Mouse (Mus musculus) limb, embryonic 13.5 days (tissue): ENCODE results near the gene Sap25. TPM values are rescaled to one million over a fixed set of nuclear protein-coding genes. Genes with fewer than 3 reads are reported as not detected.

Experiments
- ATAC-seq: fragments of 200-750 bp; cut with Nextera tagmentation; 2 replicates; pipeline ENCODE4 v1.8.0; 2017; ENCODE audit warnings: low read depth, moderate number of reproducible peaks, moderate TSS enrichment; ENCODE audit not compliant: low FRiP score
- H3K27ac ChIP-seq: fragments of 300-500 bp; sonication (generic); 2 replicates; pipeline ENCODE4 v1.5.1; 2015; ENCODE audit warnings: inconsistent platforms, mild to moderate bottlenecking, moderate library complexity
- H3K27me3 ChIP-seq: fragments of 300-500 bp; sonication (generic); 2 replicates; pipeline ENCODE4 v1.6.1; 2015; ENCODE audit warnings: mild to moderate bottlenecking, inconsistent platforms
- H3K36me3 ChIP-seq: fragments of 300-500 bp; sonication (generic); 2 replicates; pipeline ENCODE4 v1.6.1; 2015; ENCODE audit warnings: inconsistent platforms, mild to moderate bottlenecking, moderate library complexity
- H3K4me1 ChIP-seq: fragments of 300-500 bp; sonication (generic); 2 replicates; pipeline ENCODE4 v1.6.1; 2015; ENCODE audit warnings: inconsistent platforms
- H3K4me2 ChIP-seq: fragments of 300-500 bp; sonication (generic); replicated peaks from 2 replicates; pipeline ENCODE4 v1.6.1; 2015; ENCODE audit warnings: inconsistent platforms, mild to moderate bottlenecking, moderate library complexity
- H3K4me3 ChIP-seq: fragments of 300-500 bp; sonication (generic); 2 replicates; pipeline ENCODE4 v1.5.1; 2015; ENCODE audit warnings: moderate library complexity, mild to moderate bottlenecking, inconsistent platforms
- H3K9ac ChIP-seq: fragments of 300-500 bp; sonication (generic); 2 replicates; pipeline ENCODE4 v1.6.1; 2015; ENCODE audit warnings: mild to moderate bottlenecking, inconsistent platforms
- H3K9me3 ChIP-seq: fragments of 300-500 bp; sonication (generic); 2 replicates; pipeline ENCODE4 v1.6.1; 2016; ENCODE audit warnings: inconsistent platforms
- WGBS: fragments of 180-500 bp; shearing (Covaris S2); methylation state at CpG from one replicate; pipeline ENCODE4 v1.1.7; 2015; 5-methylcytosine and 5-hydroxymethylcytosine counted together
- polyA plus RNA-seq: library from polyadenylated mRNA; unstranded; fragments of >200 nt; fragmentation: Nextera tagmentation; extraction: Ambion mirVana; gene quantifications from 2 replicates; pipeline ENCODE4 v1.2.1, GENCODE M21; 2015

Sap25 gene
- polyA plus RNA-seq, 1 experiment from 2014 or later: 7.3 TPM

DNA sequence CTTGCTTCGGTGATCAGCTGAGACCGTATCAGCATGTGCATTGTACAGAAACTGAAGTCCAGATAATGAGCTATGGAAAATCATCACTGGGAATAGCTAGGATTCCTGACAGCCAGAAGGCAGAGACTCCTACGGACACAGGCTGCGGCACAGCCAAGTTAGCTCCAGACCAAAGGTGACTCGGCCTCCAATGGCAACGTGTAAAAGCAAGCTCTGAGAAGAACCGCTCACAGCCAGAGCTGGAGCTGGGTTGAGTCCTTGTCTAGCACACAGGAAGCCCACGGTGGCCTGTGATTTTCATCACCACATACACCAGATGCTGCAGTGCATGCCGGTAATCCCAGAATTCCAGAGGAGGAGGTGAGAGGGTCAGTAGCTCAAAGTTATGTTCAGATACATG, 49.4 kb downstream of the Sap25 start:
- ATAC-seq: no peak
- Histone ChIP-seq H3K36me3 (no peaks in the 10 kb centered on the region), H3K4me1 (no peaks in the 10 kb centered on the region), H3K27me3 (no peaks in the 10 kb centered on the region), H3K27ac (no peak overlapping the region), H3K4me2 (no peak overlapping the region), H3K9ac (no peak overlapping the region), H3K9me3 (no peaks in the 10 kb centered on the region), H3K4me3 (no peak overlapping the region)
- 56% methylated on average over 9 of the region's 9 CpGs for WGBS

- H3K4me2 ChIP-seq: no peak overlapping the region
- no peaks in the 10 kb centered on the region for H3K4me1 ChIP-seq
- 67% methylated on average over 1 of the region's 1 CpGs for WGBS
- no peaks in the 10 kb centered on the region for H3K9me3 ChIP-seq
- no peak for ATAC-seq
- no peak overlapping the region for H3K4me3 ChIP-seq
- no peaks in the 10 kb centered on the region for H3K27me3 ChIP-seq
- H3K9ac ChIP-seq: no peak overlapping the region
- H3K27ac ChIP-seq: no peak overlapping the region
- H3K36me3 ChIP-seq: no peaks in the 10 kb centered on the region
These were observed 50.7 kb downstream of the Sap25 start for GRCm38 (mm10) chr5:137691881-137692280.

Other genes starting within 250 kb of the Sap25 start
- gene Zan, start 164.3 kb upstream of the Sap25 start, polyA plus RNA-seq: 0.05 and 0.29 TPM in 2 replicates
- 48.4 and 54.0 TPM in 2 replicates for gene Pop7, start 138.8 kb upstream of the Sap25 start, polyA plus RNA-seq
- 16.1 and 16.7 TPM in 2 replicates for gene Gigyf1, start 122.8 kb upstream of the Sap25 start, polyA plus RNA-seq
- 0.78 and 0.86 TPM in 2 replicates for gene Epo, start 108.1 kb upstream of the Sap25 start, polyA plus RNA-seq
- 343 and 352 TPM in 2 replicates for gene Gnb2, start 107.8 kb upstream of the Sap25 start, polyA plus RNA-seq
- 0.45 and 0.93 TPM in 2 replicates for gene Actl6b, start 87.8 kb upstream of the Sap25 start, polyA plus RNA-seq
- 0.32 and 0.38 TPM in 2 replicates for gene Tfr2, start 71.5 kb upstream of the Sap25 start, polyA plus RNA-seq
- 27.9 and 28.7 TPM in 2 replicates for gene Mospd3, start 40.3 kb upstream of the Sap25 start, polyA plus RNA-seq
- 152 and 157 TPM in 2 replicates for gene Pcolce, start 27.6 kb upstream of the Sap25 start, polyA plus RNA-seq
- 0.19 and 0.23 TPM in 2 replicates for gene Fbxo24, start 12.3 kb upstream of the Sap25 start, polyA plus RNA-seq
- 34.0 and 34.3 TPM in 2 replicates for gene Lrch4, start 12.2 kb upstream of the Sap25 start, polyA plus RNA-seq
- gene Gm20605, start 12.2 kb upstream of the Sap25 start, polyA plus RNA-seq: 6.1 and 9.6 TPM in 2 replicates
- 0.18 and 0.26 TPM in 2 replicates for gene Irs3, start 4.4 kb downstream of the Sap25 start, polyA plus RNA-seq
- gene Agfg2, start 43.4 kb downstream of the Sap25 start, polyA plus RNA-seq: 19.4 and 19.7 TPM in 2 replicates
- 2.9 and 4.0 TPM in 2 replicates for gene Nyap1, start 100.3 kb downstream of the Sap25 start, polyA plus RNA-seq
- gene Tsc22d4, start 104.4 kb downstream of the Sap25 start, polyA plus RNA-seq: 128 and 134 TPM in 2 replicates
- 26.5 and 27.2 TPM in 2 replicates for gene Ppp1r35, start 137.5 kb downstream of the Sap25 start, polyA plus RNA-seq
- gene Mepce, start 146.3 kb downstream of the Sap25 start, polyA plus RNA-seq: 11.7 and 11.8 TPM in 2 replicates
- gene Zcwpw1, start 146.5 kb downstream of the Sap25 start, polyA plus RNA-seq: 35.3 and 36.0 TPM in 2 replicates
- 0.20 and 0.40 TPM in 2 replicates for gene Pilra, start 194.9 kb downstream of the Sap25 start, polyA plus RNA-seq
- gene Pilrb1, start 216.8 kb downstream of the Sap25 start, polyA plus RNA-seq: 0.41 TPM in 1 of 2 replicates, not detected in the other
- gene Pilrb2, start 230.5 kb downstream of the Sap25 start, polyA plus RNA-seq: 0.19 TPM in 1 of 2 replicates, not detected in the other